Mouse (Mus musculus): ENCODE measurements around the gene Thsd7b.

- TF ChIP-seq POLR2A (IDR thresholded peaks at IDR 0.05; ENCODE audit: borderline replicate concordance, low read depth, low read length) (no peak), CTCF (IDR thresholded peaks at IDR 0.05; ENCODE audit: low read depth, low read length) (no peak)
Observed at GRCm38 (mm10) chr1:129675878-129676277, 402.8 kb downstream of the Thsd7b start.
